Mouse (Mus musculus) cortical plate, adult 2 months (tissue): ENCODE measurements around the gene Cdkl5. TPM values are rescaled to one million over a fixed set of nuclear protein-coding genes. Genes with fewer than 3 reads are reported as not detected.

Experiments
- H3K27ac ChIP-seq: fragments of 200-500 bp; 2 replicates; pipeline ENCODE4 v1.5.1; 2012; ENCODE audit warnings: low read length, control low read depth, inconsistent platforms; ENCODE audit not compliant: insufficient read depth
- H3K4me1 ChIP-seq: fragments of 200-500 bp; 2 replicates; pipeline ENCODE4 v1.6.1; 2011; ENCODE audit warnings: low read length; ENCODE audit not compliant: control insufficient read depth, insufficient read depth
- H3K4me3 ChIP-seq: fragments of 200-500 bp; 2 replicates; pipeline ENCODE4 v1.5.1; 2011; ENCODE audit warnings: mild to moderate bottlenecking, low read length, control low read depth; ENCODE audit not compliant: insufficient read depth
- CTCF ChIP-seq: fragments of 200-500 bp; IDR thresholded peaks from 2 replicates; pipeline ENCODE4 v1.5.1; 2011; ENCODE audit warnings: mild to moderate bottlenecking, control low read depth, low read length; ENCODE audit not compliant: insufficient read depth; ENCODE audit errors: extremely low read depth
- POLR2A ChIP-seq: fragments of 200-500 bp; IDR thresholded peaks from 2 replicates; pipeline ENCODE4 v1.6.1; 2011; ENCODE audit warnings: mild to moderate bottlenecking, low read length, control low read depth; ENCODE audit not compliant: insufficient read depth; ENCODE audit errors: extremely low read depth
- polyA plus RNA-seq: library from polyadenylated mRNA; depleted of rRNA; stranded (reverse); fragments of >200 nt; gene quantifications from 2 replicates; pipeline ENCODE4 v1.2.3, GENCODE M21; 2012

Cdkl5 gene
- polyA plus RNA-seq, 1 experiment, result 39.7 TPM

GRCm38 (mm10) chrX:160928870-160929269 is 65.6 kb downstream of the Cdkl5 start:
- no peak for TF ChIP-seq CTCF
- TF ChIP-seq POLR2A, result no peak
- Histone ChIP-seq H3K27ac (no peak overlapping the region), H3K4me1 (0 out of 2 replicates have a peak, but pooled peaks cover 2% of the 10 kb centered on the region), H3K4me3 (no peak overlapping the region)

GRCm38 (mm10) chrX:160919022-160919637 is 75.4 kb downstream of the Cdkl5 start:
- Histone ChIP-seq H3K4me3 (no peak overlapping the region), H3K4me1 (no peaks in the 10 kb centered on the region), H3K27ac (no peak overlapping the region)
- TF ChIP-seq POLR2A (no peak), CTCF (no peak)

- Histone ChIP-seq H3K4me3 (no peak within 1 kb of the TSS), H3K4me1 (peaks cover 4% of the 10 kb centered on the region; the same call in 1 of the 2 replicates), H3K27ac (peak within 1 kb of the TSS; percentile 81)
- TF ChIP-seq POLR2A (no peak), CTCF (no peak)
Observed at GRCm38 (mm10) chrX:160906952-160907351, 87.6 kb downstream of the Cdkl5 start, which contains the start of gene Gja6. Gene Gja6, minus strand, starts transcription at chrX:160907052.

GRCm38 (mm10) chrX:160906477-160906876 is 88.0 kb downstream of the Cdkl5 start:
- no peak overlapping the region for H3K4me3 ChIP-seq
- no peak overlapping the region; the same call in 1 of the 2 replicates for H3K27ac ChIP-seq
- TF ChIP-seq CTCF (no peak), POLR2A (no peak)
- peaks cover 4% of the 10 kb centered on the region; the same call in 1 of the 2 replicates for H3K4me1 ChIP-seq

GRCm38 (mm10) chrX:160905913-160906312 is 88.6 kb downstream of the Cdkl5 start:
- TF ChIP-seq POLR2A (no peak), CTCF (no peak)
- Histone ChIP-seq H3K4me3 (no peak overlapping the region), H3K27ac (no peak overlapping the region), H3K4me1 (peaks cover 4% of the 10 kb centered on the region; the same call in 1 of the 2 replicates)

- no peak overlapping the region for H3K4me3 ChIP-seq
- TF ChIP-seq POLR2A, result no peak
- TF ChIP-seq CTCF, result no peak
- peak overlapping the region; percentile 77 for H3K27ac ChIP-seq
- peaks cover 4% of the 10 kb centered on the region; the same call in 1 of the 2 replicates for H3K4me1 ChIP-seq
Observed at GRCm38 (mm10) chrX:160905041-160905678, 89.3 kb downstream of the Cdkl5 start.

- TF ChIP-seq CTCF, result no peak
- TF ChIP-seq POLR2A, result no peak
- no peaks in the 10 kb centered on the region; the same call in 1 of the 2 replicates for H3K4me1 ChIP-seq
- no peak overlapping the region for H3K27ac ChIP-seq
- H3K4me3 ChIP-seq, result no peak overlapping the region
Observed at GRCm38 (mm10) chrX:160901118-160901517, 93.4 kb downstream of the Cdkl5 start.

- H3K4me3 ChIP-seq, result no peak overlapping the region
- no peaks in the 10 kb centered on the region for H3K4me1 ChIP-seq
- TF ChIP-seq CTCF (no peak), POLR2A (no peak)
Observed at GRCm38 (mm10) chrX:160892077-160892476, 102.4 kb downstream of the Cdkl5 start.

GRCm38 (mm10) chrX:160886301-160886700 is 108.2 kb downstream of the Cdkl5 start:
- Histone ChIP-seq H3K27ac (no peak overlapping the region), H3K4me1 (no peaks in the 10 kb centered on the region), H3K4me3 (no peak overlapping the region)
- TF ChIP-seq CTCF (no peak), POLR2A (no peak)

More at GRCm38 (mm10) chrX:160892077-160892476, 102.4 kb downstream of the Cdkl5 start:
- H3K27ac ChIP-seq, result no peak overlapping the region

GRCm38 (mm10) chrX:160866576-160866975 is 127.9 kb downstream of the Cdkl5 start:
- Histone ChIP-seq H3K27ac (no peak overlapping the region), H3K4me1 (no peaks in the 10 kb centered on the region), H3K4me3 (no peak overlapping the region)
- TF ChIP-seq CTCF (no peak), POLR2A (no peak)
